Mouse (Mus musculus): Measurements from ENCODE around the gene Ppard. TPM values are rescaled to one million over a fixed set of nuclear protein-coding genes. Genes with fewer than 3 reads are reported as not detected.

The Ppard gene
- polyA plus RNA-seq, 1 experiment from 2014 or later: 2.8 TPM

- H3K4me1 ChIP-seq (ENCODE audit: insufficient read depth): peaks cover 56% of the 10 kb centered on the region
- ATAC-seq (ENCODE audit: insufficient read depth) (no peak), DNase-seq (no peak)
- WGBS: 3% methylated on average over 13 of the region's 13 CpGs
- peak overlapping the region; percentile 94 for H3K4me2 ChIP-seq
- H3K9ac ChIP-seq: peak overlapping the region; percentile 88
- H3K9me3 ChIP-seq (ENCODE audit: low read depth, low read length): no peaks in the 10 kb centered on the region
- peak overlapping the region; percentile 99 for H3K27ac ChIP-seq (ENCODE audit: low read depth)
- no peaks in the 10 kb centered on the region for H3K36me3 ChIP-seq (ENCODE audit: insufficient read depth)
- H3K4me3 ChIP-seq (ENCODE audit: low read depth, low read length): peak overlapping the region; percentile 77
- TF ChIP-seq CTCF (IDR thresholded peaks at IDR 0.05; ENCODE audit: low read depth): no peak
- H3K27me3 ChIP-seq (ENCODE audit: insufficient read depth, low read length): no peaks in the 10 kb centered on the region
Observed at GRCm38 (mm10) chr17:28349264-28349880, 116.9 kb downstream of the Ppard start.

- H3K9me3 ChIP-seq (ENCODE audit: low read depth, low read length): no peaks in the 10 kb centered on the region
- H3K27me3 ChIP-seq (ENCODE audit: insufficient read depth, low read length): no peaks in the 10 kb centered on the region
- peak overlapping the region; percentile 99 for H3K27ac ChIP-seq (ENCODE audit: low read depth)
- WGBS: under 1% methylated on average over 51 of the region's 54 CpGs
- no peak; the same call in 1 of the 2 replicates for ATAC-seq (ENCODE audit: insufficient read depth)
- peak; percentile 51 for DNase-seq
- H3K4me3 ChIP-seq (ENCODE audit: low read depth, low read length): peak overlapping the region; percentile 77
- no peaks in the 10 kb centered on the region for H3K36me3 ChIP-seq (ENCODE audit: insufficient read depth)
- H3K4me2 ChIP-seq: peak overlapping the region; percentile 94
- TF ChIP-seq CTCF (IDR thresholded peaks at IDR 0.05; ENCODE audit: low read depth): no peak
- peaks cover 50% of the 10 kb centered on the region for H3K4me1 ChIP-seq (ENCODE audit: insufficient read depth)
- H3K9ac ChIP-seq: peak overlapping the region; percentile 88
Observed at GRCm38 (mm10) chr17:28349901-28350465, 117.5 kb downstream of the Ppard start.

GRCm38 (mm10) chr17:28350466-28351352, 118.2 kb downstream of the Ppard start, which contains the start of gene Tead3:
Gene Tead3 (minus strand): TSS chr17:28350817.
- H3K27me3 ChIP-seq (ENCODE audit: insufficient read depth, low read length): no peaks in the 10 kb centered on the region
- H3K9ac ChIP-seq: peak within 1 kb of the TSS; percentile 88
- peak within 1 kb of the TSS; percentile 77 for H3K4me3 ChIP-seq (ENCODE audit: low read depth, low read length)
- no peaks in the 10 kb centered on the region for H3K9me3 ChIP-seq (ENCODE audit: low read depth, low read length)
- peak; percentile 11; the same call in 1 of the 2 replicates for TF ChIP-seq CTCF (IDR thresholded peaks at IDR 0.05; ENCODE audit: low read depth)
- ATAC-seq (ENCODE audit: insufficient read depth) (peak; percentile 89), DNase-seq (peak; percentile 91)
- H3K4me1 ChIP-seq (ENCODE audit: insufficient read depth): peaks cover 43% of the 10 kb centered on the region
- WGBS: under 1% methylated on average over 57 of the region's 73 CpGs
- H3K4me2 ChIP-seq: peak within 1 kb of the TSS; percentile 94
- H3K36me3 ChIP-seq (ENCODE audit: insufficient read depth): no peaks in the 10 kb centered on the region
- peak within 1 kb of the TSS; percentile 99 for H3K27ac ChIP-seq (ENCODE audit: low read depth)

Other genes starting within 250 kb of the Ppard start
- gene Tcp11, start 152.1 kb upstream of the Ppard start, polyA plus RNA-seq (2014; fragmentation: Nextera tagmentation; extraction: Ambion mirVana): 1.6 and 2.0 TPM in 2 replicates
- gene Scube3, start 90.6 kb upstream of the Ppard start, polyA plus RNA-seq (2014; fragmentation: Nextera tagmentation; extraction: Ambion mirVana): 2.2 and 2.5 TPM in 2 replicates
- 36.0 and 45.4 TPM in 2 replicates for gene Zfp523, start 55.6 kb upstream of the Ppard start, polyA plus RNA-seq (2014; fragmentation: Nextera tagmentation; extraction: Ambion mirVana)
- 2.4 and 2.7 TPM in 2 replicates for gene Def6, start 24.9 kb upstream of the Ppard start, polyA plus RNA-seq (2014; fragmentation: Nextera tagmentation; extraction: Ambion mirVana)
- 28.2 and 35.3 TPM in 2 replicates for gene Fance, start 80.8 kb downstream of the Ppard start, polyA plus RNA-seq (2014; fragmentation: Nextera tagmentation; extraction: Ambion mirVana)
- gene Rpl10a, start 95.8 kb downstream of the Ppard start, polyA plus RNA-seq (2014; fragmentation: Nextera tagmentation; extraction: Ambion mirVana): 799 and 802 TPM in 2 replicates
- gene Tead3, start 118.1 kb downstream of the Ppard start, polyA plus RNA-seq (2014; fragmentation: Nextera tagmentation; extraction: Ambion mirVana): 11.2 and 11.3 TPM in 2 replicates
- gene Tulp1, start 132.5 kb downstream of the Ppard start, polyA plus RNA-seq (2014; fragmentation: Nextera tagmentation; extraction: Ambion mirVana): 3.0 and 3.6 TPM in 2 replicates

Data from lung, embryonic 14.5 days (tissue).